Mouse (Mus musculus): ENCODE results near the gene Krtap4-2.
"Not testable (repeated sequence)": the region's sequence is repeated elsewhere in the genome, so short reads cannot be mapped to it uniquely, and the experiment has no call there.

Gene Krtap4-2

GRCm38 (mm10) chr11:99634653-99635134, at the start of gene Krtap4-2:
Gene Krtap4-2 (minus strand): TSS chr11:99635084.
- no peak for DNase-seq (ENCODE audit: low spot score in 2 of 2)

GRCm38 (mm10) chr11:99683481-99683880, 48.6 kb upstream of the Krtap4-2 start:
- DNase-seq (ENCODE audit: low spot score in 2 of 2), result no peak

DNA sequence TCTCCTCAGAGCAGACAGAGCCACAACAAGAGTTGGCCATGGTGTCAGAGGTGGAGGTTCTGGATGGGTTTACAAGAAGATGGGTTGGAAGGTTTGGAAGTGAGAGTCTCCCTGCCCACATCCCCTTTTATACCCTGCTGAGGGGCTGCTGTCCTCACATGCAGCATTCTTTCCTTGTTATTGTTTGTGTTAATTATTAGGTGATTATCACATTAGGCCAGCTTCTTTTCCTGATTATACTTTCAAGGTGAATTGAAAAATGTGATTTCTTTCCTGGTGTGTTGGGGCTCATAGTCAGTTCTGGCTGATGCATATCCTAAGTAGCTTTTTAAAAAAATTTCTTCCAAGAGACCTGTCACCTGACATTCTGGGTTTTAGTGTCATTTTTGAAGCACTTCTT, 31.0 kb upstream of the Krtap4-2 start, which contains the start of gene Krtap4-6:
TSS of gene Krtap4-6 (minus strand) at position 101 of the 400 bp plus-strand sequence.
- DNase-seq (ENCODE audit: low spot score in 2 of 2), result no peak

DNA sequence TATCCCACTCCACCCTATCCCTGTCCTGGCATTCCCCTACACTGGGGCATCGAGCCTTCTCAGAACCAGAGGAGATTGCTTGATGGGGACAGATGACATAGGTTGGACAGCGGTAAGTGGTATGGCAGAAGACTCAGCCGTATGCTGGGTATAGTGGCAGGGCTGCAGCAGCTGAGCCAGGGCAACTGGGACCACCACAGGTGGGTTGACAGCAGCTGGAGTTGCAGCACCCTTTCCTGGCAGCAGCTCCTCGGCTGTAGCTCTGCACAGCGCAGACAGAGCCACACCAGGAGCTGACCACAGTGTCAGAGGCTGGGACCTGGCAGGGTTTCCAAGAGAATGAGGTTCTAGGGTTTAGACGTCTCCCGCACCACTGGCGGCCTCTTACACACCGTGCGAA, 27.9 kb upstream of the Krtap4-2 start:
- DNase-seq (ENCODE audit: low spot score in 2 of 2), result no peak

GRCm38 (mm10) chr11:99659256-99659655, 24.4 kb upstream of the Krtap4-2 start:
- DNase-seq (ENCODE audit: low spot score in 2 of 2), result no peak

GRCm38 (mm10) chr11:99658467-99659010, 23.7 kb upstream of the Krtap4-2 start, which contains the start of gene Gm11563:
Gene Gm11563 (minus strand): TSS chr11:99658960.
- DNase-seq (ENCODE audit: low spot score in 2 of 2), result not testable (repeated sequence)

GRCm38 (mm10) chr11:99657051-99657450, 22.2 kb upstream of the Krtap4-2 start:
- no peak for DNase-seq (ENCODE audit: low spot score in 2 of 2)

DNA sequence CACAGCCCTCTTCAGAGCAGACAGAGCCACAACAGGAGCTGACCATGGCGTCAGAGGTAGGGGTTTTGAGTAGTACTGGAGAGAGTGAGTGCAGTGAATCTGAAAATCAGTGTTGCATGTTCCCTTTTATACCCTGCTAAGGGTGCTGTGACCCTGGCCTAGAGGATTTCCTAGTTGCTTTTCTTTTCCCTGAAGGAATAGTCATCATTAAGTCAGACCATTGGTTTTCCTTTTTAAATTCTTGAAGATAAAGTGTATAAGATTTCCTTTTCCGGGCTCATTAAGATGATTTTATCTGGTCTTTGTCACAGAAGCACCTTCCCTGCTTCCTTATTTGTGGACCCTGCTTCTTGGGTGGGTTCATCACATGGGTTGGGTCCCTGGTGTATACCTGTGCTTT, 15.3 kb upstream of the Krtap4-2 start, which contains the start of gene Gm11555:
TSS of gene Gm11555 (minus strand) at position 101 of the 400 bp plus-strand sequence.
- DNase-seq (ENCODE audit: low spot score in 2 of 2), result no peak

DNA sequence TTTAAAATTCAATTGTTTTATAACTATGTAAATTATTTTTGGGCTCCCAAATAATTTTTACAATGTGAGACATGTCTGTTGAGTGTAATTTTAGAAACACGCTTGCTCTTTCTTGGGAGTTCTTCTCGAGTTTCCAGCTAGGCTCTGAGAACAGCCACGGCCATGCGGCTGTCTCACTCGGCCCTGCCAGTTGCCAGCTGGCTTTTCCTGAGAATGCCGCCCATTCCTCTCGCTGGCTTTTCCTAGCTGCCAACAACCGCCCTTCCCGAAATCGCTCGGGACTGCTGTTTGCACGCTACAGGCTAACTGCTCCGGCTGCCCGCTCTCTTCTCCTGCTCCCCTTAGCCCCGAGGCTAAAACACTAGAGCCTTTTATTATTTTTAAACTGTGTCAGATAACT, 11.6 kb upstream of the Krtap4-2 start:
- no peak for DNase-seq (ENCODE audit: low spot score in 2 of 2)

DNA sequence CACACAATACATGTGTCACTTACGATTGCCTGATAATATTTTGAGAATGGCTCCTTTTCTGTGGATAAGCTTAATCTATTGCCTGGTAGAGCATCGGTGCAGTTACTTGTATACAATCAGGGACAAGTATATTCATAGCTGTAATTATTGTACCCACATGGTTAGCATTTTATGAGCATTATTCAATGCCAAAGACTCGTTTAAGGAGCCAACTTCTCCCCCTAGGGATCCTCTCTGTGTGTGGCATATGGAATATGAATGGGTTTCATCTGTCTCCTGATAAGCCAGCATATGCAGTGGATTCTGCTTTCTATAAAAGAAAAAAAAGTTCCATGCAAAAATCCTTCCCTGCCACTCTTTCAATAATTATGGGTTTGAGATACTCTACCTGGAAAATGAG, 9.5 kb upstream of the Krtap4-2 start:
- DNase-seq (ENCODE audit: low spot score in 2 of 2), result no peak

DNA sequence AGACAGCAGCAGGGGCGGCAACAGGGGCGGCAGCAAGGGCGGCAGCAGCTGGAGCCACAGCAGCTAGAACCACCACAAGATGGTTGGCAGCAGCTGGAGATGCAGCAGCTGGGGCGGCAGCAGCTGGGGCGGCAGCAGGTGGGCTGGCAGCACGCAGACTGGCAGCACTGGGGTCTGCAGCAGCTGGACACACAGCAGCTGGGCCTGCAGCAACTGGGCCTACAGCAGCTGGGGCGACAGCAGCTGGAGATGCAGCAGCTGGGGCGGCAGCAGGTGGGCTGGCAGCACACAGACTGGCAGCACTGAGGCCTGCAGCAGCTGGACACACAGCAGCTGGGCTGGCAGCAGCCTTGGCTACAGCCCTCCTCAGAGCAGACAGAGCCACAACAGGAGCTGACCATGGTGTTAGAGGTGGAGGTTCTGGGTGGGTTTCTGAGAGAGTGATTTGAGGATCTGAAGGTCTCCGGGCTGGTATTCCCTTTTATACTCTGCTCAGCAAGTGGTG, 8.8 kb upstream of the Krtap4-2 start, which contains the start of gene Krtap4-7:
TSS of gene Krtap4-7 (minus strand) at position 455 of the 505 bp plus-strand sequence.
- not testable (repeated sequence) for DNase-seq (ENCODE audit: low spot score in 2 of 2)

GRCm38 (mm10) chr11:99640926-99641325, 6.0 kb upstream of the Krtap4-2 start:
- no peak for DNase-seq (ENCODE audit: low spot score in 2 of 2)

DNA sequence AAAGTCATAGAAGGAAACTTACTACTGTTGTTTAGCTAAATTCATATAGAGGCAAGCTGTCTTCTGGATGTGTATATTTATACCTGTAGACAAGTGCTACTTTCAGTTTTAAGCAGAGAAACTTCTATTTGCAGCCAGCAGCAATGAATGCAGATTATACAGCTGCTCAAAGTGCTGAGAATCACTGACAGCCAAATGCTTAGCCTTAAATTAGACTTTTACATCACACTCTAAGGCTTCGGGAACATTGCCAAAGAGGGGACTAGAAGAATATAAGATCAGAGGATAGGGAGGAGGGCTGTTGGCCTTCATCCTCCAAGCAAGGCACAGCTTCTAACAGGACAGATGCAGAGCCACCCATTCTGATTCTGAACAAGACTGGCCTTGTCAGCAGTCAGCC, 2.2 kb upstream of the Krtap4-2 start:
- no peak for DNase-seq (ENCODE audit: low spot score in 2 of 2)

GRCm38 (mm10) chr11:99633293-99633692, 1.6 kb downstream of the Krtap4-2 start:
- DNase-seq (ENCODE audit: low spot score in 2 of 2), result no peak

- DNase-seq (ENCODE audit: low spot score in 2 of 2), result no peak
These were observed 4.0 kb downstream of the Krtap4-2 start for GRCm38 (mm10) chr11:99630890-99631289.

GRCm38 (mm10) chr11:99628138-99628537, 6.7 kb downstream of the Krtap4-2 start, which contains the start of gene Krtap4-1:
Gene Krtap4-1 (minus strand): TSS chr11:99628238.
- no peak for DNase-seq (ENCODE audit: low spot score in 2 of 2)

- DNase-seq (ENCODE audit: low spot score in 2 of 2), result no peak
These were observed 14.5 kb downstream of the Krtap4-2 start, which contains the start of gene Gm11562 for GRCm38 (mm10) chr11:99620335-99620734. Gene Gm11562 (minus strand): TSS chr11:99620435.

DNA sequence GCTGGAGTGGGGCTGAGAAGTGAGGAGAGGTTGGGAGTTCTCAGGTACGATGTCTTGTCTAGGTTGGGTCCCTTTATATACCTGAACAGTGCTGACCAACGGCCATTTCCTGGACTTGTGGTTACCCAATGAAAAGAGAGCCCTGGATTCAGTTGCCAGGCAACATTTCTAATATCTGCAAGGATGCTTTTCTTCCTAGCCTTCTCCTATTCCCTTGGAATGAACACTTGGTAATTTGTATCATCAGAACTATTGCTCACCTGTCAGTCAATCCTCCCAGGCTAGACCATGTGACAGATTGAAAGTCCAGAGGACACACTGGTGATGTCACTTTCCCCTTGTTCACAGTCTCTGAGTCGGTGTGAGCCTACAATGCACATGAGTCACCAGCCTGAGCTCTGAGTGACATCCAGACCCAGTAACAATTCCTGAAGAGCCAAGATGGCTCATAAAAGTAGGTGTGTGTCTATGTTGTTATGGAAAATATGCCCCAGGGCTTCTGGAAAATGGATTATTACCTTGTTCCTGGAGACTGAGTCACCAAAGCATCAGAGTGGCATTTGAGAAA, 20.0 kb downstream of the Krtap4-2 start, which contains the start of gene Krtap2-4:
TSS of gene Krtap2-4 (minus strand) at position 51 of the 568 bp plus-strand sequence.
- no peak for DNase-seq (ENCODE audit: low spot score in 2 of 2)

- not testable (repeated sequence) for DNase-seq (ENCODE audit: low spot score in 2 of 2)
These were observed 24.8 kb downstream of the Krtap4-2 start, which contains the start of gene Gm11937 for GRCm38 (mm10) chr11:99610089-99610488. Gene Gm11937 (minus strand): TSS chr11:99610189.

DNA sequence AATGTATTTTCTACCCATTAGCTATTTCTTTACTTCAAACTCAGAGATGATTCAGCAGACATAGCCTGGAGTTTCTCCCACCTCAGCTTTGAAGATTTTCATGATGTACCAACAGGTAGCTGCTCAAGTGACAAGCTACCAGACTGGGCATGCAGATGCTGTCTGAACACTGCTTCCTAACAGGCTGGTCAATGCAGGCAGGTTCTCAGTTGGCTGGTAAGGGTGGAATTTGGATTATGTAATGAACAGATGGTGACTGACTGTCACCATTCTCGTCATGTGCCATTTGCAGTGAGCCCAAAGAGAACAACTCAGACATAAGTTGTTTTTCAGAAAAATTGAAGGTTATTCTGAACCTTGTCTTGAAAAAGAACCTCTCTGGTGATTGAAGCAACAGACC, 25.8 kb downstream of the Krtap4-2 start:
- no peak for DNase-seq (ENCODE audit: low spot score in 2 of 2)

GRCm38 (mm10) chr11:99603208-99603607, 31.7 kb downstream of the Krtap4-2 start, which contains the start of gene Gm11938:
Gene Gm11938 (minus strand): TSS chr11:99603308.
- not testable (repeated sequence) for DNase-seq (ENCODE audit: low spot score in 2 of 2)

DNA sequence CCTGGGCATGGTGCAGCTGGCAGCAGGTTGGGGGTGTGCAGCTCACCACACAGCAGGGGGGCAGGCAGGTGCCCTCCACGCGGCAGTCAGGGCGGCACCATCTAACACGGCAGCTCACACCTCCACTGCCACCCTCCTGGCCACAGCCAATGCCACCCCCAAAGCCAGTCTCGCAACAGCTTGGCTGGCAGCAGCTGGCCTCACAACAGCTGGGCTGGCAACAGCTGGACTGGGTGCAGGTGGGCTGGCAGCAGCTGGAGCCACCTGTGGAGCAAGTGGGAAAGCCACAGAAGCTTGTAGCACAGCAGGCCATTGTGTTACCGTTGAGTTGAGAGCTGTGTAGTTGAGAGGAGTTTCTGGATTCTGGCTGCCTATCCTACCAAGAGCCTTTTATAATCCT, 37.1 kb downstream of the Krtap4-2 start, which contains the start of gene Krtap9-3:
TSS of gene Krtap9-3 (minus strand) at position 364 of the 400 bp plus-strand sequence.
- not testable (repeated sequence) for DNase-seq (ENCODE audit: low spot score in 2 of 2)

Measured in heart, adult 9 months (tissue).